Mouse (Mus musculus) CD4-positive, CD25-positive, alpha-beta regulatory T cell (primary cell): ENCODE measurements around the gene Gm9112. TPM values are rescaled to one million over a fixed set of nuclear protein-coding genes. Genes with fewer than 3 reads are reported as not detected.

ENCODE experiments used
- polyA plus RNA-seq: library from polyadenylated mRNA; unstranded; fragments of 100-300 nt; shearing (Covaris generic); gene quantifications from one replicate; pipeline ENCODE4 v1.2.1, GENCODE M21; 2017

The Gm9112 gene
- not detected for polyA plus RNA-seq

GRCm38 (mm10) chrX:102707535-102707934, at the start of gene Gm9112, which contains the start of gene Dmrtc1b:
Gene Gm9112 (minus strand): TSS chrX:102707635.
Gene Dmrtc1b (plus strand): TSS chrX:102707865.

DNA sequence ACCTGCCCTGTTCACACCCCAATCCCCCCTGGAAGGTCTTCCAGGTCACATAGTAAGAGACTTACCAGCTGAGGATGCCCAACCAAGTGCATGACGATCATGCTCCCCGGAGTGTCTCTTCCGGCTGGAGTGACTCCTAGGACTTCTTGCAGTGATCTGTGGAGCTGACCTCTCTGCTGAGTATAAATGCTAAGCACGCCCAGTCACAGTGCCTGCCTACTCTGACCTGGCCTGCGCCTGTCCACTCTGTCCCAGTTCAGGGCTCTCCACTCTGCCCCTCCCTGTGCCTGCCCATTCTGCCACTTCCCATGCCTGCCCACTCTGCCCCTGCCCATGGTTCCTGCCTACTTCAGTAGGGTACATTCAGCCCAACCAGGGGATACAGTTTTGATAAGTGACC, 20.6 kb downstream of the Gm9112 start, which contains the start of gene Gm3880:
TSS of gene Gm3880 (minus strand) at position 101 of the 400 bp plus-strand sequence.

Other genes with a start within 250 kb of the Gm9112 start
- gene Hdac8, start 202.3 kb downstream of the Gm9112 start, polyA plus RNA-seq: 17.7 TPM
- not detected for gene Phka1, start 63.4 kb downstream of the Gm9112 start, polyA plus RNA-seq
- gene Gm3880, start 20.7 kb downstream of the Gm9112 start, polyA plus RNA-seq: not detected
- not detected for gene Dmrtc1b, start 230 bp upstream of the Gm9112 start, polyA plus RNA-seq
- gene Dmrtc1c1, start 95.3 kb upstream of the Gm9112 start, polyA plus RNA-seq: not detected
- gene Dmrtc1c2, start 147.0 kb upstream of the Gm9112 start, polyA plus RNA-seq: not detected
- gene 1700031F05Rik, start 160.3 kb upstream of the Gm9112 start, polyA plus RNA-seq: not detected
- gene Dmrtc1a, start 201.1 kb upstream of the Gm9112 start, polyA plus RNA-seq: not detected
- not detected for gene 1700011M02Rik, start 201.3 kb upstream of the Gm9112 start, polyA plus RNA-seq
- not detected for gene 1700018G05Rik, start 220.7 kb upstream of the Gm9112 start, polyA plus RNA-seq